8 mouse cellular contexts compared by ENCODE assay signal in the genomic region with DNA sequence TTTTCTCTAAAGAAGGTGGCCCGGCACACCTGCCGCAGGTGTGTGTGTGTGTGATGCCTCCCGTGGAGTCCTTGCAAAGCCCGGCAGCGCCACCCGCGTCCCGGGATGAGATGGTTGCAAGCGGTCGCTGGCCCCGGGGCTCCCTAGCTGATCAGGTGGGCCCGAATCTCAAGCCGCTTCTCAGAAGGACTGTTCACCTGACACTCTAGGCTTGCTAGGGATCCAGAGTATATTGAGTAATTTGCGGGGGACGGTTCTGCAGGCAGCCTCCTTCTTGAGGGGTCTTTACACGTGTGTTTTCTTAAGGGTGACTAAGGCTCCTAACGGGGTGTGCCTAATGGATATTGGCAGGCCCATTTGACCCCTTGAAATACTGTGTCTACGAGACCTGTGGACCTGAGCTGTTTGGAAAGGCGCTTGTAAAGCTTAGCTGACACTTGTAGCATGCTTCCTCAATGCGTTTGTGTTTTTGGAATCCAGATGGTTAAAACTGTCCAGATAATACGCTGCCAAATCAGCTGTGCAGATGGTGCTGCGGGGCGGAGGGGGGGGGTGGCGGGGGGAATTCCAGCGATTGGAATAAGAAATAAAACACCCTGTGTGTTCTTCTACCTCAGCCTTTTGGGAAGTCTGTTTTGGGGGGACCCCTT. TPM values are rescaled to one million over a fixed set of nuclear protein-coding genes. Genes with fewer than 3 reads are reported as not detected.
DNase-seq lines count a peak whose midpoint lies in the region; ATAC-seq and TF ChIP-seq lines count a peak whose summit lies in the region.

No protein-coding gene starts in this region.

- H3ac ChIP-seq in C2C12 (ENCODE audit: control insufficient read depth, insufficient read length, low read depth), result peak overlapping the region; percentile 73

- ATAC-seq in erythroblast, adult 5-6 weeks (replicated peaks; ENCODE audit: low FRiP score, poor library complexity, severe bottlenecking), result peak; percentile 36
- ATAC-seq in megakaryocyte progenitor cell, adult 5-6 weeks (replicated peaks; ENCODE audit: poor library complexity), result peak; percentile 9; the same call in 1 of the 2 replicates

- TF ChIP-seq CTCF in C2C12 (IDR thresholded peaks at IDR 0.05; ENCODE audit: control insufficient read depth, insufficient read depth, insufficient read length), result no peak

- H3K79me3 ChIP-seq in C2C12 (ENCODE audit: low read depth), result peaks cover 23% of the 10 kb centered on the region

- H3K79me2 ChIP-seq in C2C12 (ENCODE audit: control insufficient read depth, insufficient read depth), result peaks cover 54% of the 10 kb centered on the region

- peak overlapping the region; percentile 63 for H3K4me3 ChIP-seq in C2C12 (ENCODE audit: insufficient read depth, poor library complexity, severe bottlenecking)

- H3K36me3 ChIP-seq in C2C12 (ENCODE audit: control insufficient read depth, insufficient read depth), result peaks cover 21% of the 10 kb centered on the region

- intact Hi-C loops in heart, postnatal 10 days (cut with DNase I), result loop anchor here (2.0 to 5.0 kb wide), 2 partner anchors 52 to 86 kb away; no protein-coding TSS in a partner anchor

- peak; percentile 43 for DNase-seq in adrenal gland, postnatal 14 days
- DNase-seq in heart, postnatal 10 days, result peak; percentile 46 to 53
- peak; percentile 61 to 75 for DNase-seq in kidney, postnatal 4 days
- DNase-seq in right cerebral cortex, postnatal 4 days, result peak; percentile 40
- DNase-seq in layer of hippocampus, adult 8-10 months (ENCODE audit: low spot score in 2 of 2), result no peak

- no peaks in the 10 kb centered on the region for H3K27me3 ChIP-seq in C2C12 (ENCODE audit: control insufficient read depth, insufficient read depth, insufficient read length)

TF ChIP-seq in C2C12, 6 proteins besides CTCF, POLR2A, EP300 and RAD21:
- TF ChIP-seq FOSL1 (IDR thresholded peaks at IDR 0.05; ENCODE audit: insufficient read depth, low read length, poor library complexity, severe bottlenecking) (no peak), MAX (IDR thresholded peaks at IDR 0.05) (no peak), MYOD1 (IDR thresholded peaks at IDR 0.05; ENCODE audit: control insufficient read depth, insufficient read length, low read depth) (no peak), USF1 (IDR thresholded peaks at IDR 0.05; ENCODE audit: low read depth) (no peak), CEBPB (IDR thresholded peaks at IDR 0.05; ENCODE audit: low read depth) (no peak), MYOG (IDR thresholded peaks at IDR 0.05; ENCODE audit: control insufficient read depth, extremely low read depth, insufficient read length) (no peak)

RNA-seq across cellular contexts. Expression of a gene that starts 0.9 kb away (rescaled TPM):
- 4.8 TPM for polyA plus RNA-seq in C2C12 (2012; fragmentation: generic; extraction: Trizol)
- 22.7 and 32.0 TPM in 2 replicates for total RNA-seq in adrenal gland, postnatal 14 days (2021)
- total RNA-seq in erythroblast, adult 5-6 weeks (2015; ENCODE audit: low replicate concordance), result 54.2 and 75.7 TPM in 2 replicates
- 74.8 and 85.5 TPM in 2 replicates for total RNA-seq in erythroblast, adult 5-6 weeks (2017; ENCODE audit: low replicate concordance)
- 10 to 100 TPM; 13.6 to 15.9 TPM for total RNA-seq in heart, postnatal 10 days (2021)
- 11.3 and 11.7 TPM in 2 replicates for total RNA-seq in megakaryocyte progenitor cell, adult 5-6 weeks (2015)
- total RNA-seq in megakaryocyte progenitor cell, adult 5-6 weeks (2017), result 8.8 and 14.4 TPM in 2 replicates
- total RNA-seq in layer of hippocampus, adult 8-10 months (2022), result 10 to 100 TPM; 19.9 to 29.6 (median 24.4) TPM

Comparison
In these comparisons a context has a peak if more than half of its experiments do, and no peak if none do; other contexts are left out.
1. DNase-seq: peak in adrenal gland, postnatal 14 days (single experiment), heart, postnatal 10 days (2 of 2), kidney, postnatal 4 days (2 of 2) and right cerebral cortex, postnatal 4 days (single experiment); none in layer of hippocampus, adult 8-10 months (0 of 2).